Mouse (Mus musculus) olfactory bulb, adult 2 months (tissue): ENCODE data around the gene Mroh9.

Experiments used
- CTCF ChIP-seq: fragments of 200-500 bp; IDR thresholded peaks from 2 replicates; pipeline ENCODE4 v1.5.1; 2012; ENCODE audit warnings: low read depth, mild to moderate bottlenecking, low read length, moderate library complexity; ENCODE audit not compliant: insufficient read depth
- POLR2A ChIP-seq: fragments of 200-500 bp; IDR thresholded peaks from 2 replicates; pipeline ENCODE4 v1.6.1; 2012; ENCODE audit warnings: mild to moderate bottlenecking, low read depth, low read length, moderate library complexity; ENCODE audit not compliant: insufficient read depth

DNA sequence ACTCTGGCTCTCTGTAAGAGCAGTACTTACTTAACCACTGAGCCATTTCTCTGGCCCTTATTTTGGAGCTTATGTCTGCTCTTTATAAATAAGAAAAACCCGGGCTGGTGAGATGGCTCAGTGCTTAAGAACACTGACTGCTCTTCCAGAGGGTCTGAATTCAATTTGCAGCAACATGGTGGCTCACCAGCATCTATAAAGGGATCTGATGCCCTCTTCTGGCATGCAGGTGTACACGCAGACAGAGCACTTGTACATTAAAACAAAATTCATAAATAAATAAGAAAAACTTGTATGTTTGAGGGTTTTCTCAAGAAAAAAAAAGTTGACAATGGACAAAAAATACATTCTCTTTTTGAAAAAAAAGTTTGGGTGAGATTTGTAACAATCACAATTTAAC is 28.1 kb downstream of the Mroh9 start:
- TF ChIP-seq CTCF (no peak), POLR2A (no peak)
